Mouse (Mus musculus): ENCODE measurements at regions not wholly inside any gene's neighbourhood (a gene's known extent, or its start where the extent isn't known, plus 50 kb on each side); places are given as distances from the start of the nearest gene placed in this dataset.
A peak's percentile ranks its signal among the peaks of the same experiment; 100 is the strongest.

GRCm38 (mm10) chr15:61098968-61099367 lies 176.2 kb upstream of the A1bg start:
- WGBS, result 12% methylated on average over 1 of the region's 1 CpGs
- DNase-seq (ENCODE audit: low spot score), result no peak
- no peaks in the 10 kb centered on the region for H3K27me3 ChIP-seq (ENCODE audit: control insufficient read depth, insufficient read depth, low read length)
- H3K4me1 ChIP-seq (ENCODE audit: control insufficient read depth, insufficient read depth), result no peaks in the 10 kb centered on the region
- ATAC-seq (ENCODE audit: insufficient read depth, low read depth), result no peak
- H3K9ac ChIP-seq (replicated peaks; ENCODE audit: low read depth, low read length), result no peak overlapping the region
- H3K36me3 ChIP-seq (replicated peaks; ENCODE audit: control insufficient read depth, insufficient read depth, low read length), result no peaks in the 10 kb centered on the region
- no peak for TF ChIP-seq EP300 (IDR thresholded peaks at IDR 0.05; ENCODE audit: low read depth)
- no peak for TF ChIP-seq CTCF (IDR thresholded peaks at IDR 0.05; ENCODE audit: low read depth)
- H3K4me2 ChIP-seq (ENCODE audit: low read depth, low read length), result no peak overlapping the region
- H3K9me3 ChIP-seq (replicated peaks; ENCODE audit: control insufficient read depth, low read length), result no peaks in the 10 kb centered on the region
- H3K4me3 ChIP-seq (ENCODE audit: low read depth, low read length), result no peak overlapping the region
- no peak overlapping the region for H3K27ac ChIP-seq (ENCODE audit: low read depth)

- ATAC-seq (ENCODE audit: insufficient read depth, low read depth), result no peak
Observed at GRCm38 (mm10) chr15:61098519-61098918, 175.7 kb upstream of the A1bg start.

GRCm38 (mm10) chr15:61096021-61096781 lies 173.4 kb upstream of the A1bg start:
- WGBS, result 78% methylated on average over 3 of the region's 3 CpGs
- TF ChIP-seq EP300 (IDR thresholded peaks at IDR 0.05; ENCODE audit: low read depth), result no peak
- peak; percentile 67 for TF ChIP-seq CTCF (IDR thresholded peaks at IDR 0.05; ENCODE audit: low read depth)

More at GRCm38 (mm10) chr15:61098519-61098918, 175.7 kb upstream of the A1bg start:
- no peak overlapping the region for H3K4me3 ChIP-seq (ENCODE audit: low read depth, low read length)
- H3K4me1 ChIP-seq (ENCODE audit: control insufficient read depth, insufficient read depth), result no peaks in the 10 kb centered on the region
- H3K27me3 ChIP-seq (ENCODE audit: control insufficient read depth, insufficient read depth, low read length), result no peaks in the 10 kb centered on the region
- H3K9ac ChIP-seq (replicated peaks; ENCODE audit: low read depth, low read length), result no peak overlapping the region
- DNase-seq (ENCODE audit: low spot score), result no peak
- H3K36me3 ChIP-seq (replicated peaks; ENCODE audit: control insufficient read depth, insufficient read depth, low read length), result no peaks in the 10 kb centered on the region
- H3K27ac ChIP-seq (ENCODE audit: low read depth), result no peak overlapping the region
- H3K9me3 ChIP-seq (replicated peaks; ENCODE audit: control insufficient read depth, low read length), result no peaks in the 10 kb centered on the region
- TF ChIP-seq EP300 (IDR thresholded peaks at IDR 0.05; ENCODE audit: low read depth) (no peak), CTCF (IDR thresholded peaks at IDR 0.05; ENCODE audit: low read depth) (no peak)
- H3K4me2 ChIP-seq (ENCODE audit: low read depth, low read length), result no peak overlapping the region

GRCm38 (mm10) chr15:61055017-61055609 lies 132.3 kb upstream of the A1bg start:
- Histone ChIP-seq H3K27ac (ENCODE audit: low read depth) (no peak overlapping the region), H3K36me3 (replicated peaks; ENCODE audit: control insufficient read depth, insufficient read depth, low read length) (no peaks in the 10 kb centered on the region), H3K9ac (replicated peaks; ENCODE audit: low read depth, low read length) (no peak overlapping the region), H3K4me3 (ENCODE audit: low read depth, low read length) (no peak overlapping the region), H3K4me2 (ENCODE audit: low read depth, low read length) (no peak overlapping the region), H3K4me1 (ENCODE audit: control insufficient read depth, insufficient read depth) (no peaks in the 10 kb centered on the region), H3K9me3 (replicated peaks; ENCODE audit: control insufficient read depth, low read length) (no peaks in the 10 kb centered on the region), H3K27me3 (ENCODE audit: control insufficient read depth, insufficient read depth, low read length) (no peaks in the 10 kb centered on the region)
- WGBS, result 64% methylated on average over 7 of the region's 7 CpGs
- DNase-seq (ENCODE audit: low spot score), result no peak
- no peak for ATAC-seq (ENCODE audit: insufficient read depth, low read depth)
- no peak for TF ChIP-seq EP300 (IDR thresholded peaks at IDR 0.05; ENCODE audit: low read depth)
- no peak for TF ChIP-seq CTCF (IDR thresholded peaks at IDR 0.05; ENCODE audit: low read depth)

More at GRCm38 (mm10) chr15:61096021-61096781, 173.4 kb upstream of the A1bg start:
- Histone ChIP-seq H3K27ac (ENCODE audit: low read depth) (no peak overlapping the region), H3K9me3 (replicated peaks; ENCODE audit: control insufficient read depth, low read length) (no peaks in the 10 kb centered on the region), H3K4me3 (ENCODE audit: low read depth, low read length) (no peak overlapping the region), H3K4me2 (ENCODE audit: low read depth, low read length) (no peak overlapping the region), H3K4me1 (ENCODE audit: control insufficient read depth, insufficient read depth) (no peaks in the 10 kb centered on the region), H3K9ac (replicated peaks; ENCODE audit: low read depth, low read length) (no peak overlapping the region), H3K27me3 (ENCODE audit: control insufficient read depth, insufficient read depth, low read length) (no peaks in the 10 kb centered on the region), H3K36me3 (replicated peaks; ENCODE audit: control insufficient read depth, insufficient read depth, low read length) (no peaks in the 10 kb centered on the region)
- DNase-seq (ENCODE audit: low spot score) (peak; percentile 70), ATAC-seq (ENCODE audit: insufficient read depth, low read depth) (no peak)

- Histone ChIP-seq H3K4me3 (ENCODE audit: low read depth, low read length) (no peak overlapping the region), H3K9ac (replicated peaks; ENCODE audit: low read depth, low read length) (no peak overlapping the region), H3K9me3 (replicated peaks; ENCODE audit: control insufficient read depth, low read length) (no peaks in the 10 kb centered on the region), H3K27me3 (ENCODE audit: control insufficient read depth, insufficient read depth, low read length) (no peaks in the 10 kb centered on the region), H3K4me2 (ENCODE audit: low read depth, low read length) (no peak overlapping the region), H3K4me1 (ENCODE audit: control insufficient read depth, insufficient read depth) (no peaks in the 10 kb centered on the region), H3K36me3 (replicated peaks; ENCODE audit: control insufficient read depth, insufficient read depth, low read length) (no peaks in the 10 kb centered on the region), H3K27ac (ENCODE audit: low read depth) (no peak overlapping the region)
- ATAC-seq (ENCODE audit: insufficient read depth, low read depth) (no peak), DNase-seq (ENCODE audit: low spot score) (no peak)
- WGBS, result 76% methylated on average over 4 of the region's 4 CpGs
- TF ChIP-seq CTCF (IDR thresholded peaks at IDR 0.05; ENCODE audit: low read depth), result no peak
- no peak for TF ChIP-seq EP300 (IDR thresholded peaks at IDR 0.05; ENCODE audit: low read depth)
Observed at GRCm38 (mm10) chr15:61051363-61051762, 128.6 kb upstream of the A1bg start.

Measured in heart, postnatal 0 days (tissue).